Mouse (Mus musculus) midbrain, embryonic 11.5 days (tissue): ENCODE data around the gene Ncoa4. TPM values are rescaled to one million over a fixed set of nuclear protein-coding genes. Genes with fewer than 3 reads are reported as not detected.

ENCODE experiments used
- ATAC-seq: fragments of 200-750 bp; cut with Nextera tagmentation; 2 replicates; pipeline ENCODE4 v1.8.0; 2017; ENCODE audit warnings: moderate TSS enrichment, moderate library complexity; ENCODE audit not compliant: low FRiP score
- DNase-seq: peaks from one replicate; pipeline ENCODE4 v3.0.0; 2015; ENCODE audit warnings: low spot score; ENCODE audit errors: missing footprints
- H3K27ac ChIP-seq: fragments of 300-500 bp; sonication (generic); 2 replicates; pipeline ENCODE4 v1.5.1; 2014; ENCODE audit warnings: low read depth, low read length
- H3K27me3 ChIP-seq: fragments of 300-500 bp; sonication (generic); 2 replicates; pipeline ENCODE4 v1.6.1; 2014; ENCODE audit warnings: mild to moderate bottlenecking, low read length, moderate library complexity, mixed read lengths; ENCODE audit not compliant: control insufficient read depth, insufficient read depth
- H3K36me3 ChIP-seq: fragments of 300-500 bp; sonication (generic); 2 replicates; pipeline ENCODE4 v1.6.1; 2014; ENCODE audit warnings: mild to moderate bottlenecking, low read length, moderate library complexity, mixed read lengths; ENCODE audit not compliant: control insufficient read depth, insufficient read depth
- H3K4me1 ChIP-seq: fragments of 300-500 bp; sonication (generic); 2 replicates; pipeline ENCODE4 v1.6.1; 2014; ENCODE audit warnings: low read length; ENCODE audit not compliant: control insufficient read depth, insufficient read depth
- H3K4me2 ChIP-seq: fragments of 300-500 bp; sonication (generic); 2 replicates; pipeline ENCODE4 v1.6.1; 2014; ENCODE audit warnings: mild to moderate bottlenecking, moderate library complexity
- H3K4me3 ChIP-seq: fragments of 300-500 bp; sonication (generic); 2 replicates; pipeline ENCODE4 v1.5.1; 2014; ENCODE audit warnings: low read depth, low read length
- H3K9ac ChIP-seq: fragments of 300-500 bp; sonication (generic); 2 replicates; pipeline ENCODE4 v1.6.1; 2014; ENCODE audit warnings: low read length
- H3K9me3 ChIP-seq: fragments of 300-500 bp; sonication (generic); 2 replicates; pipeline ENCODE4 v1.6.1; 2016; ENCODE audit warnings: low read length; ENCODE audit not compliant: control insufficient read depth
- WGBS: fragments of 180-500 bp; shearing (Covaris S2); extraction: QIAGEN DNeasy Blood & Tissue Kit; methylation state at CpG from one replicate; pipeline ENCODE4 v1.1.7; 2014; 5-methylcytosine and 5-hydroxymethylcytosine counted together
- polyA plus RNA-seq: library from polyadenylated mRNA; unstranded; fragments of >200 nt; fragmentation: Nextera tagmentation; extraction: Ambion mirVana; gene quantifications from 2 replicates; pipeline ENCODE4 v1.2.1, GENCODE M21; 2014

Ncoa4 gene
- polyA plus RNA-seq, 1 experiment from 2014 or later, result 106 TPM

GRCm38 (mm10) chr14:32153156-32153555 lies 6.5 kb upstream of the Ncoa4 start:
- Histone ChIP-seq H3K9me3 (no peaks in the 10 kb centered on the region; the same call in 1 of the 2 replicates), H3K27me3 (no peaks in the 10 kb centered on the region), H3K4me1 (no peaks in the 10 kb centered on the region), H3K27ac (no peak overlapping the region), H3K9ac (no peak overlapping the region), H3K4me2 (no peak overlapping the region), H3K4me3 (no peak overlapping the region), H3K36me3 (no peaks in the 10 kb centered on the region)
- DNase-seq, result no peak
- 94% methylated on average over 2 of the region's 2 CpGs for WGBS
- ATAC-seq, result no peak

GRCm38 (mm10) chr14:32154758-32155157 lies 4.9 kb upstream of the Ncoa4 start:
- H3K4me2 ChIP-seq, result no peak overlapping the region
- DNase-seq, result no peak
- H3K4me1 ChIP-seq, result no peaks in the 10 kb centered on the region
- H3K9me3 ChIP-seq, result no peaks in the 10 kb centered on the region
- no peak for ATAC-seq
- H3K9ac ChIP-seq, result no peak overlapping the region
- H3K4me3 ChIP-seq, result no peak overlapping the region
- no peak overlapping the region for H3K27ac ChIP-seq
- H3K27me3 ChIP-seq, result no peaks in the 10 kb centered on the region
- H3K36me3 ChIP-seq, result no peaks in the 10 kb centered on the region
- WGBS, result 87% methylated on average over 6 of the region's 6 CpGs

GRCm38 (mm10) chr14:32159150-32159670 lies 455 bp upstream of the Ncoa4 start:
- Histone ChIP-seq H3K27me3 (no peaks in the 10 kb centered on the region), H3K9me3 (no peaks in the 10 kb centered on the region), H3K4me2 (peak overlapping the region; percentile 95), H3K9ac (peak overlapping the region; percentile 79), H3K4me3 (peak overlapping the region; percentile 69), H3K36me3 (no peaks in the 10 kb centered on the region), H3K27ac (no peak overlapping the region; the same call in 1 of the 2 replicates), H3K4me1 (peaks cover 9% of the 10 kb centered on the region)
- 37% methylated on average over 4 of the region's 4 CpGs for WGBS
- peak; percentile 81 for DNase-seq
- ATAC-seq, result peak; percentile 74

- Histone ChIP-seq H3K4me2 (peak overlapping the region; percentile 95), H3K4me3 (peak overlapping the region; percentile 69), H3K27me3 (no peaks in the 10 kb centered on the region), H3K9ac (peak overlapping the region; percentile 79), H3K27ac (no peak overlapping the region; the same call in 1 of the 2 replicates), H3K36me3 (no peaks in the 10 kb centered on the region), H3K4me1 (peaks cover 15% of the 10 kb centered on the region), H3K9me3 (no peaks in the 10 kb centered on the region)
- ATAC-seq, result no peak
- WGBS, result 38% methylated on average over 7 of the region's 7 CpGs
- DNase-seq, result no peak
Measured at GRCm38 (mm10) chr14:32160563-32160962, 898 bp downstream of the Ncoa4 start.

- ATAC-seq (no peak), DNase-seq (peak; percentile 23)
- WGBS, result 90% methylated on average over 12 of the region's 12 CpGs
- H3K27ac ChIP-seq, result no peak overlapping the region
- H3K4me1 ChIP-seq, result peaks cover 17% of the 10 kb centered on the region
- H3K9ac ChIP-seq, result no peak overlapping the region
- no peak overlapping the region for H3K4me2 ChIP-seq
- H3K36me3 ChIP-seq, result no peaks in the 10 kb centered on the region
- H3K4me3 ChIP-seq, result no peak overlapping the region
- no peaks in the 10 kb centered on the region for H3K9me3 ChIP-seq
- H3K27me3 ChIP-seq, result no peaks in the 10 kb centered on the region
Measured at GRCm38 (mm10) chr14:32161090-32161885, 1.6 kb downstream of the Ncoa4 start.

- WGBS, result 93% methylated on average over 5 of the region's 5 CpGs
- Histone ChIP-seq H3K36me3 (no peaks in the 10 kb centered on the region), H3K9me3 (no peaks in the 10 kb centered on the region), H3K27ac (no peak overlapping the region), H3K4me1 (peaks cover 17% of the 10 kb centered on the region), H3K27me3 (no peaks in the 10 kb centered on the region), H3K4me2 (no peak overlapping the region), H3K4me3 (no peak overlapping the region), H3K9ac (no peak overlapping the region)
- DNase-seq, result peak; percentile 66
- ATAC-seq, result no peak
Measured at GRCm38 (mm10) chr14:32162231-32162630, 2.6 kb downstream of the Ncoa4 start.

- no peak overlapping the region for H3K27ac ChIP-seq
- no peaks in the 10 kb centered on the region for H3K27me3 ChIP-seq
- H3K9me3 ChIP-seq, result no peaks in the 10 kb centered on the region
- WGBS, result 93% methylated on average over 11 of the region's 11 CpGs
- no peak for DNase-seq
- no peak overlapping the region for H3K4me3 ChIP-seq
- H3K9ac ChIP-seq, result no peak overlapping the region
- ATAC-seq, result no peak
- H3K36me3 ChIP-seq, result no peaks in the 10 kb centered on the region
- H3K4me1 ChIP-seq, result peaks cover 17% of the 10 kb centered on the region
- no peak overlapping the region for H3K4me2 ChIP-seq
Measured at GRCm38 (mm10) chr14:32163203-32163888, 3.7 kb downstream of the Ncoa4 start.

- Histone ChIP-seq H3K4me3 (no peak overlapping the region), H3K27ac (no peak overlapping the region), H3K27me3 (no peaks in the 10 kb centered on the region), H3K4me1 (peaks cover 17% of the 10 kb centered on the region), H3K4me2 (no peak overlapping the region), H3K36me3 (no peaks in the 10 kb centered on the region), H3K9ac (no peak overlapping the region), H3K9me3 (no peaks in the 10 kb centered on the region)
- DNase-seq (peak; percentile 79), ATAC-seq (no peak)
- 87% methylated on average over 8 of the region's 8 CpGs for WGBS
Measured at GRCm38 (mm10) chr14:32164173-32165051, 4.7 kb downstream of the Ncoa4 start.
